Mouse (Mus musculus) ovary, postnatal 10 days (tissue): ENCODE data around the gene Eya4.

Experiments
- DNase-seq: peaks from one replicate; pipeline ENCODE4 v3.0.0; 2022; ENCODE audit warnings: low spot score

Eya4 gene

GRCm38 (mm10) chr10:23062719-23063118 lies 287.9 kb downstream of the Eya4 start:
- DNase-seq: no peak

GRCm38 (mm10) chr10:23060694-23061060 lies 289.9 kb downstream of the Eya4 start:
- no peak for DNase-seq

- no peak for DNase-seq
Measured at GRCm38 (mm10) chr10:23060041-23060693, 290.4 kb downstream of the Eya4 start.

- DNase-seq: no peak
Measured at GRCm38 (mm10) chr10:23053379-23053915, 297.1 kb downstream of the Eya4 start.
